ENCODE assay signal across 8 mouse cellular contexts in the genomic region with DNA sequence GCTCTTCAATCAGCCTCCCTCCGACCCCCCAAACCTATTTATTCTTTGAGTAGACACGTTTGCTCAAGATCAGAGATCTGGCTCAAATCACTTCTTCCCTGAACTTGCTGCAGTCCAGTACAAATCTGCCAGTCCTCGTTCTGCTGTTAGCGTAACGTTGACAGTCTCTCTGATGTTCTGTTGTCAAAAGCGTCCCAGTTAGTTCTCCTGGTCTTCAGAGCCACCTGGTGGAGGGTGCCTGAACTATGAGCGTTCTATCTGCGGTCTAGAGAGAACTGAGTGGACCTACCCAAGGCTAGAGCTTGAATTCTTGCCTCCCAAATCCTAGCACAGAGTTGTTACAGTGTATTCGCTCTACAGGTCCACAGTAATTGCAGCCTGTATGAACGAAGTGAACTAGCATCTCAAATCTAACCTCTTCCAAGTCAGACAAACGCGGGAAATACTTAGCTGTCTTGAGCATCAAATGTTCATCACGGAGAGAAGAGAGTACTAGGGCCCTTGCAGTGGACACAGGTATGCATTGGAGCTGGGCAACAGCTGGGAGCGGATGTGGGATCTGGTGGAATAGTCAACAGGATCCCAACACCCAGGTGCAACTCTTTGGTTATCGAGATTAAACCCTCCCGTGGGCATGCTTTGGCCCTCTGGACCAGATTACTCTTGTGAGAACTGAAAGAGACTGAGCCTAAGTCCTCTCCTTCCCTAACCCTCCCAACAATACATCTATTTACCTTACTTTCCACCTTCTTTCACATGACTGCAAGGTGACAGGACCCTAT. TPM values are rescaled to one million over a fixed set of nuclear protein-coding genes. Genes with fewer than 3 reads are reported as not detected.
DNase-seq lines count a peak whose midpoint lies in the region; ATAC-seq and TF ChIP-seq lines count a peak whose summit lies in the region.

No protein-coding gene starts in this region.

- no peaks in the 10 kb centered on the region for H3K27me3 ChIP-seq in kidney, embryonic 14.5 days (ENCODE audit: control insufficient read depth, insufficient read depth, low read length)
- no peaks in the 10 kb centered on the region for H3K27me3 ChIP-seq in limb, embryonic 15.5 days
- peaks cover 15% of the 10 kb centered on the region for H3K27me3 ChIP-seq in midbrain, postnatal 0 days (ENCODE audit: insufficient read depth, low read length)

- peak overlapping the region; percentile 84 for H3K4me2 ChIP-seq in kidney, embryonic 14.5 days (replicated peaks; ENCODE audit: low read depth, low read length)
- H3K4me2 ChIP-seq in limb, embryonic 15.5 days = peak overlapping the region; percentile 82
- H3K4me2 ChIP-seq in midbrain, postnatal 0 days (ENCODE audit: low read depth, low read length, poor library complexity, severe bottlenecking) = peak overlapping the region; percentile 99

- no peak overlapping the region for H3K27ac ChIP-seq in embryonic fibroblast, embryonic 13.5 days (ENCODE audit: insufficient read depth, low read length)
- no peak overlapping the region for H3K27ac ChIP-seq in kidney, embryonic 14.5 days (ENCODE audit: low read depth, low read length)
- H3K27ac ChIP-seq in limb, embryonic 15.5 days = peak overlapping the region; percentile 75
- no peak overlapping the region for H3K27ac ChIP-seq in midbrain, postnatal 0 days (ENCODE audit: low read depth, low read length)

- peak; percentile 78; the same call in 1 of the 2 replicates for TF ChIP-seq CTCF in embryonic fibroblast, embryonic 13.5 days (IDR thresholded peaks at IDR 0.05; ENCODE audit: borderline replicate concordance, insufficient read depth, low read length)
- TF ChIP-seq CTCF in midbrain, postnatal 0 days (IDR thresholded peaks at IDR 0.05) = peak; percentile 97

- H3K4me3 ChIP-seq in embryonic fibroblast, embryonic 13.5 days (ENCODE audit: insufficient read depth, low read length) = peak overlapping the region; percentile 28
- peak overlapping the region; percentile 58 for H3K4me3 ChIP-seq in kidney, embryonic 14.5 days (ENCODE audit: low read length)
- H3K4me3 ChIP-seq in limb, embryonic 15.5 days = peak overlapping the region; percentile 57
- H3K4me3 ChIP-seq in midbrain, postnatal 0 days (ENCODE audit: low read depth, low read length) = peak overlapping the region; percentile 50

- 31% methylated on average over 16 of the region's 16 CpGs for WGBS in kidney, embryonic 14.5 days
- WGBS in limb, embryonic 15.5 days = 31% methylated on average over 16 of the region's 16 CpGs
- 34% methylated on average over 16 of the region's 16 CpGs for WGBS in midbrain, postnatal 0 days

- no peak overlapping the region for H3K9ac ChIP-seq in kidney, embryonic 14.5 days (ENCODE audit: low read depth, low read length)
- H3K9ac ChIP-seq in limb, embryonic 15.5 days = no peak overlapping the region
- 0 out of 2 replicates have a peak overlapping the region, but pooled peaks have one; percentile 62 for H3K9ac ChIP-seq in midbrain, postnatal 0 days (replicated peaks; ENCODE audit: low read length, poor library complexity, severe bottlenecking)

- peak; percentile 92 for DNase-seq in CD4-positive, CD25-positive, alpha-beta regulatory T cell, adult 2 months (ENCODE audit: low read depth, low spot score)
- DNase-seq in brain, adult 2 months (ENCODE audit: low read depth, low spot score) = peak; percentile 92
- DNase-seq in heart, adult 9 months (ENCODE audit: low spot score in 2 of 2) = peak; percentile 76 to 88
- peak; percentile 91 for DNase-seq in midbrain, postnatal 0 days (ENCODE audit: low spot score)
- peak; percentile 82 to 88 for DNase-seq in spleen, postnatal 36 days (ENCODE audit: low spot score in 2 of 2)

- H3K9me3 ChIP-seq in kidney, embryonic 14.5 days (ENCODE audit: control insufficient read depth, low read length) = no peaks in the 10 kb centered on the region
- H3K9me3 ChIP-seq in limb, embryonic 15.5 days = no peaks in the 10 kb centered on the region
- no peaks in the 10 kb centered on the region for H3K9me3 ChIP-seq in midbrain, postnatal 0 days (ENCODE audit: low read length)

- H3K4me1 ChIP-seq in embryonic fibroblast, embryonic 13.5 days (ENCODE audit: control insufficient read depth, insufficient read depth, low read length) = peaks cover 3% of the 10 kb centered on the region; the same call in 1 of the 2 replicates
- 0 out of 2 replicates have a peak, but pooled peaks cover 8% of the 10 kb centered on the region for H3K4me1 ChIP-seq in kidney, embryonic 14.5 days (ENCODE audit: control insufficient read depth, insufficient read depth, low read length)
- H3K4me1 ChIP-seq in limb, embryonic 15.5 days = peaks cover 30% of the 10 kb centered on the region
- H3K4me1 ChIP-seq in midbrain, postnatal 0 days (ENCODE audit: insufficient read depth, low read length) = no peaks in the 10 kb centered on the region

- no peaks in the 10 kb centered on the region; the same call in 1 of the 2 replicates for H3K36me3 ChIP-seq in kidney, embryonic 14.5 days (ENCODE audit: control insufficient read depth, insufficient read depth, low read length)
- peaks cover 3% of the 10 kb centered on the region; the same call in 1 of the 2 replicates for H3K36me3 ChIP-seq in limb, embryonic 15.5 days
- H3K36me3 ChIP-seq in midbrain, postnatal 0 days (ENCODE audit: insufficient read depth, low read length) = peaks cover 3% of the 10 kb centered on the region; the same call in 1 of the 2 replicates

- no peak for TF ChIP-seq POLR2A in embryonic fibroblast, embryonic 13.5 days (IDR thresholded peaks at IDR 0.05; ENCODE audit: low read depth, low read length)

- peak; percentile 78 for ATAC-seq in kidney, embryonic 14.5 days (ENCODE audit: low FRiP score, low TSS enrichment)
- peak; percentile 74 for ATAC-seq in limb, embryonic 15.5 days (ENCODE audit: insufficient number of reproducible peaks, low FRiP score, low TSS enrichment, low read depth)
- peak; percentile 88 for ATAC-seq in midbrain, postnatal 0 days (ENCODE audit: low FRiP score)

RNA-seq across cellular contexts. Expression of gene Traf5, which starts 0.7 kb away (rescaled TPM):
- polyA plus RNA-seq in embryonic fibroblast, embryonic 13.5 days (2011; ENCODE audit: insufficient read length, low read depth, missing spikeins) = 19.4 and 21.9 TPM in 2 replicates
- polyA plus RNA-seq in kidney, embryonic 14.5 days (2014; fragmentation: Nextera tagmentation; extraction: Ambion mirVana) = 14.7 and 15.5 TPM in 2 replicates
- polyA plus RNA-seq in limb, embryonic 15.5 days (2015; fragmentation: Nextera tagmentation; extraction: Ambion mirVana) = 21.7 TPM in 2 replicates
- 0.94 and 2.0 TPM in 2 replicates for total RNA-seq in midbrain, postnatal 0 days (2014; rRNA removed)
- polyA plus RNA-seq in midbrain, postnatal 0 days (2015; fragmentation: Nextera tagmentation; extraction: Ambion mirVana) = 1.6 and 2.1 TPM in 2 replicates

RNA-seq across cellular contexts. Expression of gene Rcor3, which starts 44.8 kb away (rescaled TPM):
- 34.1 and 50.2 TPM in 2 replicates for polyA plus RNA-seq in embryonic fibroblast, embryonic 13.5 days (2011; ENCODE audit: insufficient read length, low read depth, missing spikeins)
- polyA plus RNA-seq in kidney, embryonic 14.5 days (2014; fragmentation: Nextera tagmentation; extraction: Ambion mirVana) = 23.3 and 25.1 TPM in 2 replicates
- polyA plus RNA-seq in limb, embryonic 15.5 days (2015; fragmentation: Nextera tagmentation; extraction: Ambion mirVana) = 33.1 and 33.8 TPM in 2 replicates
- total RNA-seq in midbrain, postnatal 0 days (2014; rRNA removed) = 35.1 and 47.7 TPM in 2 replicates
- polyA plus RNA-seq in midbrain, postnatal 0 days (2015; fragmentation: Nextera tagmentation; extraction: Ambion mirVana) = 54.7 and 56.1 TPM in 2 replicates
